Mouse (Mus musculus): ENCODE results near the gene Pnmal2.
A peak's percentile ranks its signal among the peaks of the same experiment; 100 is the strongest.

Pnmal2 gene

GRCm38 (mm10) chr7:16980348-16980747 is 35.9 kb downstream of the Pnmal2 start:
- DNase-seq (ENCODE audit: low read depth, low spot score) = peak; percentile 15

- DNase-seq (ENCODE audit: low read depth, low spot score) = no peak
Measured at GRCm38 (mm10) chr7:16982859-16983568, 38.5 kb downstream of the Pnmal2 start, which contains the start of gene Gm42372. Gene Gm42372, plus strand, starts transcription at chr7:16983086.

GRCm38 (mm10) chr7:16987541-16988149 is 43.2 kb downstream of the Pnmal2 start:
- no peak for DNase-seq (ENCODE audit: low read depth, low spot score)

- DNase-seq (ENCODE audit: low read depth, low spot score) = peak; percentile 15
Measured at GRCm38 (mm10) chr7:16988405-16988804, 43.9 kb downstream of the Pnmal2 start.

GRCm38 (mm10) chr7:16990006-16990744 is 45.7 kb downstream of the Pnmal2 start:
- DNase-seq (ENCODE audit: low read depth, low spot score) = no peak

- no peak for DNase-seq (ENCODE audit: low read depth, low spot score)
Measured at GRCm38 (mm10) chr7:16991681-16992450, 47.4 kb downstream of the Pnmal2 start.

GRCm38 (mm10) chr7:16992451-16992807 is 47.9 kb downstream of the Pnmal2 start, which contains the start of gene Ccdc8:
Gene Ccdc8, plus strand, starts transcription at chr7:16992708.
- DNase-seq (ENCODE audit: low read depth, low spot score) = no peak

- DNase-seq (ENCODE audit: low read depth, low spot score) = peak; percentile 27
Measured at GRCm38 (mm10) chr7:16993651-16994399, 49.3 kb downstream of the Pnmal2 start.

GRCm38 (mm10) chr7:16994400-16994799 is 49.9 kb downstream of the Pnmal2 start:
- no peak for DNase-seq (ENCODE audit: low read depth, low spot score)

GRCm38 (mm10) chr7:16995345-16995744 is 50.9 kb downstream of the Pnmal2 start:
- no peak for DNase-seq (ENCODE audit: low read depth, low spot score)
